Mouse (Mus musculus) neural tube, embryonic 14.5 days (tissue): ENCODE measurements at regions not wholly inside any gene's neighbourhood (a gene's known extent, or its start where the extent isn't known, plus 50 kb on each side); places are given as distances from the start of the nearest gene placed in this dataset.

Source experiments
- ATAC-seq: fragments of 200-750 bp; cut with Nextera tagmentation; 2 replicates; pipeline ENCODE4 v1.8.0; 2017; ENCODE audit warnings: low read depth, mild to moderate bottlenecking, moderate TSS enrichment, moderate library complexity
- H3K27ac ChIP-seq: fragments of 300-500 bp; sonication (generic); 2 replicates; pipeline ENCODE4 v1.5.1; 2014; ENCODE audit warnings: low read depth, mild to moderate bottlenecking, control low read depth, low read length, moderate library complexity, mixed read lengths
- H3K27me3 ChIP-seq: fragments of 300-500 bp; sonication (generic); 2 replicates; pipeline ENCODE4 v1.6.1; 2014; ENCODE audit warnings: low read length; ENCODE audit not compliant: control insufficient read depth, insufficient read depth
- H3K36me3 ChIP-seq: fragments of 300-500 bp; sonication (generic); 2 replicates; pipeline ENCODE4 v1.6.1; 2014; ENCODE audit warnings: low read length, mixed read lengths; ENCODE audit not compliant: control insufficient read depth, insufficient read depth
- H3K4me1 ChIP-seq: fragments of 300-500 bp; sonication (generic); 2 replicates; pipeline ENCODE4 v1.6.1; 2014; ENCODE audit warnings: low read length; ENCODE audit not compliant: control insufficient read depth, insufficient read depth
- H3K4me2 ChIP-seq: fragments of 300-500 bp; sonication (generic); 2 replicates; pipeline ENCODE4 v1.6.1; 2014; ENCODE audit warnings: mild to moderate bottlenecking, low read depth, low read length, control low read depth
- H3K4me3 ChIP-seq: fragments of 300-500 bp; sonication (generic); 2 replicates; pipeline ENCODE4 v1.5.1; 2014; ENCODE audit warnings: low read depth, low read length, control low read depth, mixed read lengths
- H3K9ac ChIP-seq: fragments of 300-500 bp; sonication (generic); replicated peaks from 2 replicates; pipeline ENCODE4 v1.6.1; 2014; ENCODE audit warnings: low read depth, mild to moderate bottlenecking, control low read depth, low read length, mixed read lengths
- H3K9me3 ChIP-seq: fragments of 300-500 bp; sonication (generic); 2 replicates; pipeline ENCODE4 v1.6.1; 2016; ENCODE audit warnings: low read length; ENCODE audit not compliant: control insufficient read depth
- WGBS: fragments of 180-500 bp; shearing (Covaris S2); extraction: QIAGEN DNeasy Blood & Tissue Kit; methylation state at CpG from one replicate; pipeline ENCODE4 v1.1.7; 2014; 5-methylcytosine and 5-hydroxymethylcytosine counted together

DNA sequence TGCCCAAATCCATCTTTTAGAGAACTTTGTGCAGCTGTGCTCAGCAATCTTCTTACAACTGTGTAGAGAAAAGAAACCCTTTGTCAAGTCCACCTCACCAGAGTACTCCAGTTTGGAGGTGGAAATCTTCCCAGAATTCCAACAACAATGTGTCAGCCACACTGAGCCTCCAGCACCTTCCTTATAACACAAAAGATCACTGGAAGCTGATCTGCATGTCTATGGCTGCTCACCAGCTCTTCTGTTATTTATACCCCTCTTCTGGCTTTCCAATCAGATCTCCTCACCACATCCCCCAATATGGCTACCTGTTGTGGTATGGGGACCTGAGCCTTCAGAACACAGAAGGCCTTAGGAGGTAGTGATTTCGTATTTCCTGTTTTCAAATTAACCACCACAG is 50.2 kb upstream of the Galnt18 start:
- Histone ChIP-seq H3K27ac (no peak overlapping the region), H3K9me3 (no peaks in the 10 kb centered on the region), H3K36me3 (no peaks in the 10 kb centered on the region), H3K4me3 (no peak overlapping the region), H3K9ac (no peak overlapping the region), H3K4me2 (no peak overlapping the region), H3K27me3 (no peaks in the 10 kb centered on the region), H3K4me1 (no peaks in the 10 kb centered on the region)
- WGBS: 87% methylated on average over 1 of the region's 1 CpGs
- no peak for ATAC-seq
